Mouse (Mus musculus) embryonic facial prominence, embryonic 13.5 days (tissue): ENCODE data around the gene Stat5a. TPM values are rescaled to one million over a fixed set of nuclear protein-coding genes. Genes with fewer than 3 reads are reported as not detected.

Experiments used
- ATAC-seq: fragments of 200-750 bp; cut with Nextera tagmentation; 2 replicates; pipeline ENCODE4 v1.8.0; 2017; ENCODE audit warnings: low read depth; ENCODE audit not compliant: insufficient number of reproducible peaks, insufficient read depth, low FRiP score, low TSS enrichment
- H3K27ac ChIP-seq: fragments of 300-500 bp; sonication (generic); 2 replicates; pipeline ENCODE4 v1.5.1; 2015; ENCODE audit warnings: moderate library complexity, mild to moderate bottlenecking, inconsistent platforms
- H3K27me3 ChIP-seq: fragments of 300-500 bp; sonication (generic); 2 replicates; pipeline ENCODE4 v1.6.1; 2015; ENCODE audit warnings: mild to moderate bottlenecking, inconsistent platforms
- H3K36me3 ChIP-seq: fragments of 300-500 bp; sonication (generic); 2 replicates; pipeline ENCODE4 v1.6.1; 2015; ENCODE audit warnings: mild to moderate bottlenecking, inconsistent platforms
- H3K4me1 ChIP-seq: fragments of 300-500 bp; sonication (generic); 2 replicates; pipeline ENCODE4 v1.6.1; 2015; ENCODE audit warnings: inconsistent platforms
- H3K4me2 ChIP-seq: fragments of 300-500 bp; sonication (generic); 2 replicates; pipeline ENCODE4 v1.6.1; 2015; ENCODE audit warnings: moderate library complexity, mild to moderate bottlenecking, inconsistent platforms
- H3K4me3 ChIP-seq: fragments of 300-500 bp; sonication (generic); 2 replicates; pipeline ENCODE4 v1.5.1; 2015; ENCODE audit warnings: mild to moderate bottlenecking, inconsistent platforms
- H3K9ac ChIP-seq: fragments of 300-500 bp; sonication (generic); 2 replicates; pipeline ENCODE4 v1.6.1; 2015; ENCODE audit warnings: mild to moderate bottlenecking, inconsistent platforms
- H3K9me3 ChIP-seq: fragments of 300-500 bp; sonication (generic); 2 replicates; pipeline ENCODE4 v1.6.1; 2016; ENCODE audit warnings: inconsistent platforms
- whole genome bisulfite sequencing: fragments of 180-500 bp; shearing (Covaris S2); methylation state at CpG from one replicate; pipeline ENCODE4 v1.1.7; 2015; ENCODE audit warnings: mixed read lengths; 5-methylcytosine and 5-hydroxymethylcytosine counted together
- polyA plus RNA-seq: library from polyadenylated mRNA; unstranded; fragments of >200 nt; fragmentation: Nextera tagmentation; extraction: Ambion mirVana; gene quantifications from 2 replicates; pipeline ENCODE4 v1.2.1, GENCODE M21; 2015

Gene Stat5a
- polyA plus RNA-seq, 1 experiment from 2014 or later = 4.9 TPM

- H3K4me1 ChIP-seq = peaks cover 21% of the 10 kb centered on the region
- peak within 1 kb of the TSS; percentile 83 for H3K4me2 ChIP-seq
- H3K9ac ChIP-seq = peak within 1 kb of the TSS; percentile 94
- peaks cover 29% of the 10 kb centered on the region for H3K27me3 ChIP-seq
- peak within 1 kb of the TSS; percentile 78 for H3K27ac ChIP-seq
- ATAC-seq = peak; percentile 65
- H3K4me3 ChIP-seq = peak within 1 kb of the TSS; percentile 92
- under 1% methylated on average over 102 of the region's 104 CpGs for WGBS
- no peaks in the 10 kb centered on the region for H3K36me3 ChIP-seq
- no peaks in the 10 kb centered on the region for H3K9me3 ChIP-seq
Measured at GRCm38 (mm10) chr11:100850038-100850777, 8.9 kb upstream of the Stat5a start, which contains the start of gene Stat5b. TSS of gene Stat5b (minus strand) at chr11:100850724.

- Histone ChIP-seq H3K27me3 (peaks cover 36% of the 10 kb centered on the region), H3K27ac (peak overlapping the region; percentile 78), H3K36me3 (no peaks in the 10 kb centered on the region), H3K4me1 (peaks cover 21% of the 10 kb centered on the region), H3K9me3 (no peaks in the 10 kb centered on the region), H3K4me3 (peak overlapping the region; percentile 92), H3K4me2 (peak overlapping the region; percentile 83), H3K9ac (peak overlapping the region; percentile 94)
- ATAC-seq = peak; percentile 15; the same call in 1 of the 2 replicates
- WGBS = 1% methylated on average over 33 of the region's 33 CpGs
Measured at GRCm38 (mm10) chr11:100850778-100851528, 8.2 kb upstream of the Stat5a start.

DNA sequence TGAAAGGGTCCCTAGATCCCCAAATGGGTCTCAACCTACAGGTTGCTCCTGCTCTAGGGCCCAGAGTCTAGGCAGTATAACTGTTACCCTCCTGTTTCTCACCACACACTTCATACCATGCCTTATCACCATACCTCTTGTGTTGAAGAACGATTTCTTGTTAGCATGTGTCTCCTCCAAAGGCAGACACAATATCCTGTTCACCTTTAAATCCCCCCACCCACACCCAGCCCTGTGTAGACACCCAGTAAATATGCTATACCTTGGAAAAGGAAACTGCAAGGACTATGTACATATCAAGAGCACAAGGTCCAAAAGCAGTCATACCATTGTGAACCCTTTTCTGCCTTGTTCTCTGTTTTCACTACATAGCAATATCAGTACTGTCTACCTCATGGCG, 7.1 kb upstream of the Stat5a start:
- peaks cover 21% of the 10 kb centered on the region for H3K4me1 ChIP-seq
- H3K27ac ChIP-seq = no peak overlapping the region
- no peaks in the 10 kb centered on the region for H3K9me3 ChIP-seq
- H3K9ac ChIP-seq = no peak overlapping the region
- H3K36me3 ChIP-seq = no peaks in the 10 kb centered on the region
- no peak overlapping the region for H3K4me2 ChIP-seq
- H3K4me3 ChIP-seq = no peak overlapping the region
- 91% methylated on average over 2 of the region's 2 CpGs for WGBS
- peaks cover 46% of the 10 kb centered on the region for H3K27me3 ChIP-seq
- ATAC-seq = no peak

GRCm38 (mm10) chr11:100853018-100853417, 6.1 kb upstream of the Stat5a start:
- Histone ChIP-seq H3K4me3 (no peak overlapping the region), H3K9ac (no peak overlapping the region), H3K9me3 (no peaks in the 10 kb centered on the region), H3K36me3 (no peaks in the 10 kb centered on the region), H3K27me3 (peaks cover 47% of the 10 kb centered on the region), H3K27ac (no peak overlapping the region), H3K4me2 (no peak overlapping the region), H3K4me1 (peaks cover 19% of the 10 kb centered on the region)
- no peak for ATAC-seq
- 77% methylated on average over 5 of the region's 5 CpGs for WGBS

- ATAC-seq = no peak
- no peak overlapping the region for H3K4me2 ChIP-seq
- H3K36me3 ChIP-seq = no peaks in the 10 kb centered on the region
- H3K4me1 ChIP-seq = peaks cover 19% of the 10 kb centered on the region
- H3K27ac ChIP-seq = no peak overlapping the region
- peaks cover 57% of the 10 kb centered on the region for H3K27me3 ChIP-seq
- H3K9ac ChIP-seq = no peak overlapping the region
- H3K4me3 ChIP-seq = no peak overlapping the region
- WGBS = 58% methylated on average over 4 of the region's 4 CpGs
- no peaks in the 10 kb centered on the region for H3K9me3 ChIP-seq
Measured at GRCm38 (mm10) chr11:100854268-100854667, 4.9 kb upstream of the Stat5a start.

DNA sequence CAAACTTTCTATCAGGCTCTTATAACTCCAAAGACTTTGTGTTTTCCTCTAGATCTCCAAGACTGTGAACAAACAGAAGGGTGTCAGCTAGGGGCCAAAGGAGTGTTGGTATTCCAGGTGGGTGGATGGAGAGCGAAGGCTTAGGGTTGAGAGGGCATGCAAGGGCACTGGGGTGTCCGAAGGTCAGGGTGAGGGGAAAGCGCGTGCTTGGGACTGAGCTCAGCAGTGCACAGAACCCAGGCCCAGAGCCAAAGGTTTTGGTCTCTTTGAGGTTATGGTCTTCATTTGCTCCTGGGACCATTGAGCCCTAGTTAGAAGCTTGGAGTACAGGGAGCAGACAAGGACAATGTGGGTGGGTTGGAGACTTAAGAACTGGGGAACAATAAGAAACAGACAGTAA, 4.0 kb upstream of the Stat5a start:
- Histone ChIP-seq H3K9ac (no peak overlapping the region), H3K27ac (no peak overlapping the region), H3K36me3 (no peaks in the 10 kb centered on the region), H3K4me1 (peaks cover 22% of the 10 kb centered on the region), H3K4me2 (no peak overlapping the region), H3K4me3 (no peak overlapping the region), H3K27me3 (peaks cover 60% of the 10 kb centered on the region), H3K9me3 (no peaks in the 10 kb centered on the region)
- WGBS = 85% methylated on average over 4 of the region's 4 CpGs
- ATAC-seq = no peak

DNA sequence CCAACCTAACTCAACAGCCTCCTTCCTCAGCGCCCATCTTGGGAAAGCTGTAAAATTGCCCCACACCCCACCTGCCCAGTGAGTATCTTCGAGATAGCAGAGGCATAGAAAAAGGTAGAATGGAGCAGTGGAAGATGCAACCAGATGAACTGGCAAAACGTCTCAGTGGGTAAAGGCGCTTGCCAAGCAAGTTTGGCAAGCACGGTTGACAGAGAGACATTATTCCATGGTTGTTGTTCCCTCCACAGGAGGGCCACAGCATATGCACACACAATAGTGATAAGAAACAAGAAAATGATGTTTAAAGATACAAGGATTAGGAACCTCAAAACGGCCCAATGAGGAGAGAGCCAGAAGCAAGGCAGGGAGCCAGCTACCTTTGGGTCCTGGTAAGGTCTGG, 1.2 kb upstream of the Stat5a start:
- no peak overlapping the region for H3K27ac ChIP-seq
- H3K36me3 ChIP-seq = no peaks in the 10 kb centered on the region
- no peak overlapping the region for H3K4me3 ChIP-seq
- WGBS = 65% methylated on average over 6 of the region's 6 CpGs
- H3K9ac ChIP-seq = no peak overlapping the region
- no peak for ATAC-seq
- H3K27me3 ChIP-seq = peaks cover 62% of the 10 kb centered on the region
- H3K4me2 ChIP-seq = no peak overlapping the region
- peaks cover 19% of the 10 kb centered on the region for H3K4me1 ChIP-seq
- no peaks in the 10 kb centered on the region for H3K9me3 ChIP-seq

GRCm38 (mm10) chr11:100859579-100860075, 476 bp downstream of the Stat5a start:
- Histone ChIP-seq H3K9ac (peak overlapping the region; percentile 72; the same call in 1 of the 2 replicates), H3K27me3 (peaks cover 52% of the 10 kb centered on the region), H3K4me2 (peak overlapping the region; percentile 73), H3K4me1 (peaks cover 19% of the 10 kb centered on the region), H3K9me3 (no peaks in the 10 kb centered on the region), H3K27ac (no peak overlapping the region), H3K4me3 (peak overlapping the region; percentile 51), H3K36me3 (no peaks in the 10 kb centered on the region)
- no peak for ATAC-seq
- WGBS = 38% methylated on average over 6 of the region's 6 CpGs

- peak overlapping the region; percentile 72 for H3K9ac ChIP-seq
- 3% methylated on average over 52 of the region's 55 CpGs for WGBS
- H3K27ac ChIP-seq = no peak overlapping the region
- peak overlapping the region; percentile 73 for H3K4me2 ChIP-seq
- peaks cover 48% of the 10 kb centered on the region for H3K27me3 ChIP-seq
- H3K4me3 ChIP-seq = peak overlapping the region; percentile 51
- peaks cover 19% of the 10 kb centered on the region for H3K4me1 ChIP-seq
- no peaks in the 10 kb centered on the region for H3K9me3 ChIP-seq
- ATAC-seq = peak; percentile 76
- H3K36me3 ChIP-seq = no peaks in the 10 kb centered on the region
Measured at GRCm38 (mm10) chr11:100860198-100861048, 1.3 kb downstream of the Stat5a start.

GRCm38 (mm10) chr11:100861335-100861734, 2.2 kb downstream of the Stat5a start:
- H3K36me3 ChIP-seq = no peaks in the 10 kb centered on the region
- 84% methylated on average over 7 of the region's 7 CpGs for whole genome bisulfite sequencing

DNA sequence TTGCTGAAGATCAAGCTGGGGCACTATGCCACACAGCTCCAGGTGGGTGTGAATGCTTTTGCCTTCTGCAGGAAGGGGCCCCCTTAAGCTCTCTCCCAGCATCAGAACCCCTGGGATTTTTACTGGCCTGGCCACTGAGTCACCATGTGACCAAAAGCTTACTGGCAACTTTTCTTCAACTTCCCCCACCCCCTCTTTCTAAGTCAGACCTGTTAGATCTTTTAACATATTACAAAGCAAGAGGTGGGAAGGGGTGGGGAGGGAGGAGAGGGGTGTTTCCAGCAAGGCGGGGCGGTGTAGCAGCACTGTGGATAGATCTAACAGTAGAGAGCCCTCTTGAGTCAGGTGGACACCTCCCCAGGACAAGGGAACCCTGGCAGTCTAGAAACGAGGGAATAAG, 2.7 kb downstream of the Stat5a start:
- no peak overlapping the region for H3K4me2 ChIP-seq
- H3K9me3 ChIP-seq = no peaks in the 10 kb centered on the region
- ATAC-seq = no peak
- H3K36me3 ChIP-seq = no peaks in the 10 kb centered on the region
- no peak overlapping the region for H3K4me3 ChIP-seq
- peaks cover 35% of the 10 kb centered on the region for H3K27me3 ChIP-seq
- no peak overlapping the region for H3K27ac ChIP-seq
- whole genome bisulfite sequencing = 44% methylated on average over 3 of the region's 3 CpGs
- H3K4me1 ChIP-seq = peaks cover 19% of the 10 kb centered on the region
- no peak overlapping the region for H3K9ac ChIP-seq

More at GRCm38 (mm10) chr11:100861335-100861734, 2.2 kb downstream of the Stat5a start:
- no peaks in the 10 kb centered on the region for H3K9me3 ChIP-seq
- 0 out of 2 replicates have a peak overlapping the region, but pooled peaks have one; percentile 73 for H3K4me2 ChIP-seq
- H3K27ac ChIP-seq = no peak overlapping the region
- H3K4me3 ChIP-seq = no peak overlapping the region
- H3K4me1 ChIP-seq = peaks cover 19% of the 10 kb centered on the region
- ATAC-seq = no peak
- no peak overlapping the region for H3K9ac ChIP-seq
- H3K27me3 ChIP-seq = peaks cover 40% of the 10 kb centered on the region
